Mouse (Mus musculus) thymus, adult 2 months (tissue): Measurements from ENCODE around the gene Nol12.

Source experiments
- CTCF ChIP-seq: fragments of 200-500 bp; IDR thresholded peaks from 2 replicates; pipeline ENCODE4 v1.5.1; 2012; ENCODE audit warnings: mild to moderate bottlenecking, control low read depth, low read length, moderate library complexity, borderline replicate concordance; ENCODE audit not compliant: control insufficient read depth, poor library complexity, insufficient read depth; ENCODE audit errors: extremely low read depth
- POLR2A ChIP-seq: fragments of 200-500 bp; IDR thresholded peaks from 2 replicates; pipeline ENCODE4 v1.6.1; 2012; ENCODE audit warnings: mild to moderate bottlenecking, low read length, control low read depth, moderate library complexity; ENCODE audit not compliant: control insufficient read depth, poor library complexity, insufficient read depth; ENCODE audit errors: extremely low read depth

DNA sequence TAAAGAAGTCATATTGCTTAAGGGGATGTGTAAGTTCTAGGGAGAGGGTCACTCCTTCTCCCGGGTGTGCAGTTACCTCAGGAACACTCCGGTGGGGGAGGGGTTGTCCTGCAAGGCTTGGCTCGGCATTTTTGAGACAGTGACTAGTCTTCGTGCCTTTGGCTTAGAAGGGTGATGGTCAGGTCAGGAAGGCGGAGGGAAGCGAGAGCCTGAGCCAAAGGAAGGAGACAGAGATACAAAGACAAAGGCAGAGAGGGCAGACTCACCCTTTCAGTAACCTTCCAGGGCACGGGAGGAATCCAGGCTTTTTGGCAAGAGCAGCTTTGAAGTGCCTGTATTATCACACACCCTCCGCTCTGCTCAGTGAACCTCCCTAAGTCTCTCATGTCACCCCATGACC is 9.6 kb upstream of the Nol12 start:
- TF ChIP-seq CTCF (no peak), POLR2A (no peak)
